Mouse (Mus musculus) urinary bladder, postnatal 25 days (tissue): Measurements from ENCODE around the gene Slc9a9.

ENCODE experiments used
- DNase-seq: peaks from one replicate; pipeline ENCODE4 v3.0.0; 2022; ENCODE audit warnings: low spot score

Gene Slc9a9

GRCm38 (mm10) chr9:95077938-95078337 lies 408.2 kb downstream of the Slc9a9 start:
- no peak for DNase-seq

- DNase-seq, result no peak
Measured at GRCm38 (mm10) chr9:95078626-95079025, 408.9 kb downstream of the Slc9a9 start.

- DNase-seq, result no peak
Measured at GRCm38 (mm10) chr9:95079951-95080350, 410.2 kb downstream of the Slc9a9 start.

- DNase-seq, result no peak
Measured at GRCm38 (mm10) chr9:95086109-95086821, 416.6 kb downstream of the Slc9a9 start.

GRCm38 (mm10) chr9:95088221-95088620 lies 418.5 kb downstream of the Slc9a9 start:
- no peak for DNase-seq

- DNase-seq, result no peak
Measured at GRCm38 (mm10) chr9:95089050-95089449, 419.3 kb downstream of the Slc9a9 start.

GRCm38 (mm10) chr9:95096486-95096885 lies 426.8 kb downstream of the Slc9a9 start:
- no peak for DNase-seq

GRCm38 (mm10) chr9:95105768-95106167 lies 436.1 kb downstream of the Slc9a9 start:
- no peak for DNase-seq

- DNase-seq, result no peak
Measured at GRCm38 (mm10) chr9:95109799-95110198, 440.1 kb downstream of the Slc9a9 start.

- no peak for DNase-seq
Measured at GRCm38 (mm10) chr9:95110768-95111167, 441.1 kb downstream of the Slc9a9 start.

- no peak for DNase-seq
Measured at GRCm38 (mm10) chr9:95111732-95112131, 442.0 kb downstream of the Slc9a9 start.

- no peak for DNase-seq
Measured at GRCm38 (mm10) chr9:95113157-95114135, 443.7 kb downstream of the Slc9a9 start.

- no peak for DNase-seq
Measured at GRCm38 (mm10) chr9:95120062-95120461, 450.4 kb downstream of the Slc9a9 start.

- no peak for DNase-seq
Measured at GRCm38 (mm10) chr9:95121151-95121835, 451.6 kb downstream of the Slc9a9 start.

GRCm38 (mm10) chr9:95125683-95126082 lies 456.0 kb downstream of the Slc9a9 start:
- no peak for DNase-seq

GRCm38 (mm10) chr9:95127774-95128173 lies 458.1 kb downstream of the Slc9a9 start:
- no peak for DNase-seq

- DNase-seq, result no peak
Measured at GRCm38 (mm10) chr9:95149206-95149729, 479.6 kb downstream of the Slc9a9 start.

GRCm38 (mm10) chr9:95150096-95150495 lies 480.4 kb downstream of the Slc9a9 start:
- DNase-seq, result no peak

- no peak for DNase-seq
Measured at GRCm38 (mm10) chr9:95150597-95150996, 480.9 kb downstream of the Slc9a9 start.

- no peak for DNase-seq
Measured at GRCm38 (mm10) chr9:95150998-95151397, 481.3 kb downstream of the Slc9a9 start.

- DNase-seq, result no peak
Measured at GRCm38 (mm10) chr9:95151746-95152145, 482.0 kb downstream of the Slc9a9 start.

- no peak for DNase-seq
Measured at GRCm38 (mm10) chr9:95153966-95154365, 484.3 kb downstream of the Slc9a9 start.
